Mouse (Mus musculus) C2C12 (cell line): ENCODE measurements around the gene Ccdc184.

Source experiments
- CEBPB ChIP-seq: IDR thresholded peaks from one replicate; pipeline ENCODE4 v1.6.1; 2011; ENCODE audit warnings: low read depth, mild to moderate bottlenecking, control low read depth, moderate library complexity
- CTCF ChIP-seq: IDR thresholded peaks from one replicate; pipeline ENCODE4 v1.5.1; 2011; ENCODE audit not compliant: control insufficient read depth, insufficient read depth, insufficient read length
- MAX ChIP-seq: IDR thresholded peaks from one replicate; pipeline ENCODE4 v1.6.1; 2011; ENCODE audit warnings: mild to moderate bottlenecking, control low read depth
- MYOD1 ChIP-seq: IDR thresholded peaks from one replicate; pipeline ENCODE4 v1.6.1; 2011; ENCODE audit warnings: low read depth; ENCODE audit not compliant: control insufficient read depth, insufficient read length
- USF1 ChIP-seq: IDR thresholded peaks from one replicate; pipeline ENCODE4 v1.6.1; 2011; ENCODE audit warnings: low read depth, mild to moderate bottlenecking, control low read depth, moderate library complexity

GRCm38 (mm10) chr15:98131942-98132655 is 34.9 kb upstream of the Ccdc184 start:
- no peak for TF ChIP-seq USF1
- no peak for TF ChIP-seq CTCF
- no peak for TF ChIP-seq MAX
- TF ChIP-seq MYOD1: no peak
- no peak for TF ChIP-seq CEBPB
